Mouse (Mus musculus) layer of hippocampus, postnatal 14 days (tissue): Measurements from ENCODE around the gene Scaf8. TPM values are rescaled to one million over a fixed set of nuclear protein-coding genes. Genes with fewer than 3 reads are reported as not detected.
A peak's percentile ranks its signal among the peaks of the same experiment; 100 is the strongest.
"Not testable (repeated sequence)": the region's sequence is repeated elsewhere in the genome, so short reads cannot be mapped to it uniquely, and the experiment has no call there.

Source experiments
- DNase-seq, 2 experiments: peaks; one replicate each; pipeline ENCODE4 v3.0.0; 2021 to 2022; ENCODE audit warnings: low spot score in 2 of 2, mixed read lengths in 1 of 2
- total RNA-seq, 2 experiments: library from RNA; stranded (reverse); gene quantifications; 2 replicates each; pipeline ENCODE4 v1.2.3; 2021

Scaf8 gene
- total RNA-seq, 2 experiments from 2014 or later, result 57.3 to 57.6 TPM

DNA sequence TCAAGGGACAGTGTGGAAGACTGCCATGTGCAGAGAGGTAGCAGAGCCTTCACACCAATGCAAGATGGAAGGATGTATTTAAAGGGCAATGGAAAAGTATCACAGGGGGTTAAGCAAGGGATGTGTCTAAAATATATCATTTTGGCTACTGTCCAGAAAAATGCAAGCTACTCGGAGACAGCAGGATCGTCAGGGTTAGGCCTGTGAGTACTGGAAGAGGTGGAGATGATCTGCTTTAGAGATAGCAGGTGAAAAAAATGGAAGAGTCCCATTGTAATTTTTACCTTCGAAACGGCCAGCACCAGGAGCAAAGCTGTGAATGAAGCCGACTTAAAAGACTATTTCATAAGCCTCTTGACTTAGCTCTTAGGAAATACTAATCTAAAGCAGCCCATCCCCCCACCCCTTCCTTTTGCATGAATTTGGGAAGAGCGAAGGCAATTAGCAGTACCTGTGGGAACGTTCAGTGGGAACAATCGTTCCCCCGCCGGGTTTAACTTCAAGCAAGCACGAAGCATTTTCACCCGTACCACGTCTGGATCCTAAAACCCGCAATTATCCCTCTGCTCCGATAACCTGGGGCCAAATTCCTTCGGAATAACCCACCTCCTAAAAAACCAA is 925 bp upstream of the Scaf8 start:
- DNase-seq, result no peak

DNA sequence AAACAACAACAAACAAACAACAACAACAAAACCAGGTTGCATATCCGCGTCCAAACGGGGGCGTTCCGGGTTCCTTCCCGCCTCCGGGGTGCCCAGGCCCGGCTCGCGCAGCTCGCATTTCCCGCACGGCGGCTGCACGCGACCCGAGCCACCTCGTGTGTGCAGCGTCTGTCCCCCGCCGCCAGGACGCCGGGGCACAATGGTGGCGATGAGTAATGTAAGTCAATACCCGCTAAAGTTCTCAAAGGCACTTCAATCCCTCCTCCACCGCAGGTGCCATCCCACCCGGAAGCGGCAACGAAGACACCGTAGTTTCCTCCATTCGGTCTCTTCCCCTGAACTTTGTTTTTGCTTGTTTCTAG is 433 bp upstream of the Scaf8 start:
- no peak for DNase-seq

DNA sequence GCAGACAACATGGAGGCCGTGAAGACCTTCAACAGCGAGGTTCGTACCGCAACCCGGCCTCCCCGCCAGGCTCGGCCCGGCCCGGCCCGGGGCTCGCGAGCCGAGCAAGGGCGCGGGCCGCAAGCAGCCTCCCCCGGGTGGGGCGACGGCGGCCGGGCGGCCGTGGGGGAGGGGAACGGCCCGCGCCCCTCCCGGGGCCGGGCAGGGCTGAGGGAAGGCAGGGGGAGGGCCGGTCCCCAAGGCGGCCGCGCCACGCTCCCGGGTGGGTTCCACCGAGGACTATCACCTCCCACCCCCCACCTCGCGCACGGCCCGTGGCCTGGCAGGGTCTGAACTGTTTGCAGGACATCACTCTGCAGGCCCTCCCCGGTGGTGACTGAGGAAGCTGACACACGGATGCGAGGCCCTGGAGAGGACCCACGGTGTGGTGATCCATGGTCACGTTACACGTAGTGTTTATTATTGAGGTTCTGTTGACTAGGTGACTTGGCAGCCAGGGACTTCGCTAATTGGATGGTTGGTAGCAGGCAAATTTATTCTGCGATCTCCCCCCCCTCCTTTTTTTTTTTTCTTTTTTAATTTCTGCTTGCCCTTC is 705 bp downstream of the Scaf8 start:
- peak; percentile 65 to 75 for DNase-seq

- not testable (repeated sequence) for DNase-seq
Measured at GRCm38 (mm10) chr17:3120949-3121348, 6.2 kb downstream of the Scaf8 start.

DNA sequence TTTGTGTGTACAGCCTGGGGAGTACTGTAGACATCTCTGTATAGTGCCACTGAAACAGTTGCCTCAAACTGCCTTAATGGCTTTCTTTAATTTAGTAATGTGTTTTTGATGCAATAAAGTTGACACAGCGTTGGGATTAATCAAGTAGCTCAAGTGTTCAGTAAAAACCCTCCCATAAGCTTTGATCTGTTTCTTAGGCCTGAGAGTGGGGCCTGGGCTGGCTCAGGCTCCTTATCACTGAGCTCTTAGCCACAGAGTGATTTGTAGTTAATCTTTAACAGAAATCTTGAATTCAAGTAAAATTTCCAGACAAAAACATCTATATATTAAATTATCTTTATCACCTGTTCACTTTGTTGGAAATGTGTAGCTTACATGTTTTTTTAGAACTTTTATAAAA is 8.8 kb downstream of the Scaf8 start:
- DNase-seq, result not testable (repeated sequence)

DNA sequence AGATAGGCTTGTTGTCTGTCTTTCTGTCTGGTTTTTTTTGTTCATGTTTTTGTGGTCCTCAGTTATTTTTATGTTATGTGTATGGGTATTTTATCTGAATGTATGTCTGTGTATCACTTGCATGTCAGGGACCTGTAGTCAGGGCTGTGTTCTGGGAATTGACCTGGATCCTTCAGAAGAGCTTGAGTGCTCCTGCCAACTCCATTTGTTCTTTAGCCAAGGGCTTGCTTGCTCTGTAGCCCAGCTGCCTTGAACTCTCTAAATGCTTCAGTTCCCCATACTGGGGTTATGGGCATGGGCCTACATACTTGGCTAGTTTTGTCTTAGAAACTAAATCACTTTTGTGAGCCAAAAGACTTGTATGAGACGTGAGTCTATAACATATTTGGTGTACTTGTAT is 13.9 kb downstream of the Scaf8 start:
- DNase-seq, result no peak

- no peak for DNase-seq
Measured at GRCm38 (mm10) chr17:3129791-3130190, 15.0 kb downstream of the Scaf8 start.

GRCm38 (mm10) chr17:3135346-3135745 is 20.6 kb downstream of the Scaf8 start:
- DNase-seq, result no peak

DNA sequence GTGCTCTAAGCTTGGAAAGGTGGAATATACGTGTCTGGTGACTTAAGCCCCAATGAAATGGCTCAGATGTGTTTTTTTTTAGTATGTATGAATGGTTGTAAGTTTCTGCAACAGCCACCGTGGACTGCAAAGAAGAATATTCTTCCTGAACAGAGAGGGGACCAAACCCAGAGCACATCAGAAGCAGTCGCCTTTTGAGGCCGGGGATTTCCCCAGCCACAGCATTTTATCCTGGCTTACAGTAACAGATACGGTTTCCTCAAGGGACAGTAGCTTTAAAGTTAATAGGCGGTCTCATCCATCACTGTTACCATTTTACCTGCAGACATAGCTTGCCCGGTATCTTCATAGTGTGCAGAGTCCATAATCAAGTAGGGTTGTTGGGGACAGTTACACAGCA is 21.4 kb downstream of the Scaf8 start:
- no peak for DNase-seq

DNA sequence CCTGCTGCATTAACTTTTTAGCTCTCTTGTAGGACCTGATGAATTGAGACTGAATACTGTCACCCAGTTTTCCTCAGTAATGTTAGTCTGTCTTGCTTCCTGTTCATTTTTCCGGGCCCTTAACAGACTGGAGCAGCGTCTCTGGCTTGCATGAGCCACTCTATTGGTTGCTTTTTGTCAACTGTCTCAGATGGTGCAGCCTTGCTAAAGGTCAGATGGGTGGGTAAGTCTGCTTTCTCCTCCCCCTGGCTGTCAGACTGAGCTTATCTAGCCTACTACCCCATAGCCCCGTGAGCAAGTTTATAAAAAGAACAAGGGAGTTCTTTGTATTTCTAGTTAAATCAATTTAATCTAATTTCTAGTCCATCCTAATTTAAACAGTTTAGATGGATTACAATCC is 23.6 kb downstream of the Scaf8 start:
- DNase-seq, result no peak

DNA sequence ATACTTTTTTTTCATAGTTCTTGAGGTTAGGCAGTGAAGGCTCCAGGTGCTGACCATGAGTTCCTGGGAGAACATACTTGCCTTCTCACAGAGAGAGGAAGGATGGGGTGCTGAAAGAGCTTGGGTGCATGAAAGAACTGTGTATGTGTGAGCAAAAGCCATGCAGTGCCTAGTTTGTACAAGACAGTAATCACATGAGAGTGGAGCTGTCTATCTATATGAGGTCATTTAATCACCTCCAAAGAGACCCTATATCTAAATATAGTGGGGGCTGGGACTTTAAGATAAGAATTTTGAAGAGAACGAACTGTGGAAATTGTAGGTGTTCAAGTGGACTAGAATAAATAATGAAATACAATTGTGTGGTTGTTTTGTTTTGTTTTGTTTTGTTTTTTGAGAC is 25.3 kb downstream of the Scaf8 start:
- DNase-seq, result no peak

- no peak for DNase-seq
Measured at GRCm38 (mm10) chr17:3148853-3149252, 34.1 kb downstream of the Scaf8 start.

- DNase-seq, result no peak
Measured at GRCm38 (mm10) chr17:3149541-3149940, 34.8 kb downstream of the Scaf8 start.

GRCm38 (mm10) chr17:3150701-3151100 is 35.9 kb downstream of the Scaf8 start:
- not testable (repeated sequence) for DNase-seq

DNA sequence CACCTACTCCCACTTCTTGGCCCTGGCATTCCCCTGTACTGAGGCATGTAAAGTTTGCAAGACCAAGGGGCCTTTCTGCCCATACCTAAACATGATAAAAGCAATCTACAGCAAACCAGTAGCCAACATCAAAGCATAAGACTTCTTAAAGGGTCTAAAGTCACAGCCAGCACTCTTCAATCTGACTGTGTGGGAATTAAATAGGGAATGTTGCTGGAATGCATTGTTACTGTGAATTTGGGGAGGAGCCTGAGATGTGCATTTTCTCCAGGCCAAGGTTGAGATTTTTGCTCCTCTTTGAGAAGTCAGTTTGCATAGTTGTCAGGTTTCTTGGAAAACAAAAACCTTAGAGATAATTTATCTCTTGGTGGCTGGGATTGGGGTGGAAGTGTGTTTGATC is 36.4 kb downstream of the Scaf8 start:
- DNase-seq, result no peak

DNA sequence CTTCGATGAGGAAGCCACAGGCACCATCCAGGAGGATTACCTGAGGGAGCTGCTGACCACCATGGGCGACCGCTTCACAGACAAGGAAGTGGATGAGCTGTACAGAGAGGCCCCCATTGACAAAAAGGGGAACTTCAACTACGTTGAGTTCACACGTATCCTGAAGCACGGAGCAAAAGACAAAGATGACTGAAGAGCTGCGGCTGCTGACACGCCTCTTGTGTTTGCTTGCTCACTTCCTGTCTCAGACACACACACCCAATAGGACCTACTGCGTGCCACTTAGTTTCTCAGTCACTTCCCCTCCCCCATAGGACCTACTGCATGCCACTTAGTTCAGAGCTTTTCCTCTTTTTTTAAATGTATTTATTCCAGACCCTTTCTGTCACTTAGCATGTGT is 41.4 kb downstream of the Scaf8 start:
- DNase-seq, result not testable (repeated sequence)

DNA sequence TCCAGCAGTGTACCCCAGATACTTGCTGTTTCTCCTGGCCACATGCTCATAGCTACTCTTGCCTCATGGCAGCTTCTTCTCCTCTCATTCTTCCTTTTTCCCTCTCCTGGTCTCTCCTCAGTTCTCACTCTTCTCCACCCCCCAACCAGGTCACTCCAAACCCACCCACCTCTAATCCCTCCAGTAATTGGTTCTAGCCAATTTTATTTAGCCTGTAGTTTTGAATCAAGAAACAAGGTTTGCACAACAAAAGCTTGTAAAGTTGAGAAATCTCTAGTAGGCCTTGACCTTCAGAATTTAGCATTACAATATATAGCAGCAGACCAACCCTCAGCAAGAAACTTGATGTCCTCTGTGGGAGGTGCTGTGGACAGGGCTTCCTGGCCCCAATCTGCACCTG is 42.2 kb downstream of the Scaf8 start:
- DNase-seq, result no peak

DNA sequence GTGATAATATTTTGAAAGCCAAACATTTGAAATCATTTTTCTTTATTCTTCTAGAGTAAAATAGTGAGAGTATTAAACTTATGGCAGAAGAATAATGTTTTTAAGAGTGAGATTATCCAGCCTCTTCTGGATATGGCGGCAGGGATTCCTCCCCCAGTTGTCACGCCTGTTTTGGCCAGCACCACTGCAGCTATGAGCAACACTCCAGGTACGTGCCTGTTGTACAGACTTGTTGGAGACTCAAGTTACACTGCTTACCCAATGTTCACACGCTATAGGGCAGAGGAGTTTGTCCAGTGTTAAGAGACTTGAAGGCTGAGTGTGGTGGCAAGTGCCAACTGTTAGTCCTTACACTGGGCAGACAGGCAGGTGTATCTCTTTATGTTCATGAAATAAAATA is 48.1 kb downstream of the Scaf8 start:
- DNase-seq, result no peak

DNA sequence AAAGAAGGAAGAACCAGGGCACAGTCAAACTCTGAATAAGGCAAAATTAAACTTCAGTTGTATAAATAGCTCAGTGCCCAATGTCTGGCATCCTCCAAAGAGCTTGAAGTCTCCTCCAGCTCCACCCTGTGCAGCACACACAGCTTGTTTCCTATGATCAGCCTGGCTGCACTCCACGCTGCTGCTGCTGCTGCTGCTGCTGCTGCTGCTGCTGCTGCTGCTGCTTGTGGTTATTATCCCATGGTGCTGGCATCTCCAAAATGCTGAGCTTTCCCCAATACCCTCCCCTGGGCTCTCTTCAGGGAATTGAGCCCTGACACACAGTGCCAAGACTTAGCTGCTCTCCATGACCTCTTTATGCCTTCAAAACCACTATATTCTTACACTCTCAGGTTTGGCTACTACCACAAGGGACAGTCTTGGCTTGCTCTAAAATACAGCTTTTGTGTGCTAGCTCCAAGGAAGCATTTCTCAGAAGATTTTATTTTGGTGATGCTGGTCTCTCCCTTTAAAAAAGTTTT is 65.7 kb downstream of the Scaf8 start:
- DNase-seq, result not testable (repeated sequence)

DNA sequence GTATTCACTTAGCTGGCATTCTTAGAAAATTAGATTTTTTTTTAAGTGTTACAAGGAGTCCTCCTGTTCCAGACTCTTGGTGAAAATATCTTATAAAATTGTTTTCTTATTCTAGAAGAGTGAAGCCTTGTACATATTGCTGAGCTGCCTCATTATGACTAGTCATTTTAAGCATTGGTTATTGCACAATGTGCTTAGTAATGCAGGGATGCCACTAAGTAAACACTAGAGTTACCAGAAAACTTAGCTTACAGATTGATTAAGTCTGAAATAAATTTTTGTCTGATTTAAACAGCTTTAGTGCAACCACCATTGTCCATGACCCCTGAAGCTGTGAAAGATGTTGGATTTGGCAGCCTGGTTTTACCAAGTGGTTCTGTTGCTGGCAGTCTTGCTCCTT is 80.7 kb downstream of the Scaf8 start:
- DNase-seq, result not testable (repeated sequence)

GRCm38 (mm10) chr17:3200328-3200727 is 85.6 kb downstream of the Scaf8 start:
- no peak for DNase-seq

GRCm38 (mm10) chr17:3203916-3204315 is 89.1 kb downstream of the Scaf8 start:
- no peak for DNase-seq

- DNase-seq, result no peak
Measured at GRCm38 (mm10) chr17:3204826-3205405, 90.1 kb downstream of the Scaf8 start.
